Mouse (Mus musculus) CH12.LX (cell line): ENCODE results near the gene H2-Aa. TPM values are rescaled to one million over a fixed set of nuclear protein-coding genes. Genes with fewer than 3 reads are reported as not detected.
A peak's percentile ranks its signal among the peaks of the same experiment; 100 is the strongest.

ENCODE experiments used
- DNase-seq: peaks from one replicate; pipeline ENCODE4 v3.0.0-alpha.2; 2013; ENCODE audit errors: extremely low read depth
- H3K27ac ChIP-seq: 2 replicates; pipeline ENCODE4 v1.5.1; 2012; ENCODE audit warnings: low read depth, mild to moderate bottlenecking, control low read depth, moderate library complexity; ENCODE audit not compliant: insufficient read depth
- H3K27me3 ChIP-seq: replicated peaks from 2 replicates; pipeline ENCODE3; 2012; ENCODE audit warnings: inconsistent platforms
- H3K36me3 ChIP-seq, 2 experiments: replicated peaks in 1 of 2; 2 replicates each; pipeline versions ENCODE3 to v1.6.1; 2012; ENCODE audit warnings: inconsistent platforms in 1 of 2, low read length in 1 of 2, mild to moderate bottlenecking in 1 of 2, mixed read lengths in 1 of 2, moderate library complexity in 1 of 2; ENCODE audit not compliant: control insufficient read depth in 1 of 2, insufficient read depth in 1 of 2
- H3K4me1 ChIP-seq, 2 experiments: 2 replicates each; pipeline ENCODE4 v1.6.1; 2012; ENCODE audit warnings: inconsistent platforms in 1 of 2, moderate library complexity in 1 of 2; ENCODE audit not compliant: insufficient read depth in 2 of 2, control insufficient read depth in 1 of 2
- H3K4me2 ChIP-seq: 2 replicates; pipeline ENCODE4 v1.6.1; 2012; ENCODE audit warnings: low read depth, mild to moderate bottlenecking, control low read depth; ENCODE audit not compliant: poor library complexity, insufficient read depth, severe bottlenecking
- H3K4me3 ChIP-seq, 3 experiments: fragments of 150-350 bp in 1 of 3; sonication (generic) in 1 of 3; replicated peaks in 1 of 3; 2 replicates each; pipeline versions ENCODE3 to v1.5.1; 2011 to 2012; ENCODE audit warnings: low read depth in 2 of 3, low read length in 2 of 3, mild to moderate bottlenecking in 2 of 3, moderate library complexity in 2 of 3, control low read depth in 1 of 3, improper control_type of control experiment in 1 of 3, inconsistent platforms in 1 of 3, mixed read lengths in 1 of 3; ENCODE audit not compliant: poor library complexity in 1 of 3
- H3K79me2 ChIP-seq: replicated peaks from 2 replicates; pipeline ENCODE4 v1.6.1; 2012; ENCODE audit warnings: mild to moderate bottlenecking, moderate library complexity; ENCODE audit not compliant: control insufficient read depth, poor library complexity, insufficient read depth, severe bottlenecking; ENCODE audit errors: extremely low read depth
- H3K9ac ChIP-seq: 2 replicates; pipeline ENCODE4 v1.6.1; 2012; ENCODE audit warnings: low read depth, mild to moderate bottlenecking, control low read depth, moderate library complexity; ENCODE audit not compliant: insufficient read depth
- H3K9me3 ChIP-seq: replicated peaks from 2 replicates; pipeline ENCODE3; 2012; ENCODE audit warnings: low read length, inconsistent platforms, mixed read lengths
- BHLHE40 ChIP-seq: IDR thresholded peaks from 2 replicates; pipeline ENCODE4 v1.6.1; 2011; ENCODE audit warnings: mild to moderate bottlenecking, low read depth, low read length, improper control_type of control experiment
- CHD1 ChIP-seq: IDR thresholded peaks from 2 replicates; pipeline ENCODE4 v1.6.1; 2012; ENCODE audit warnings: low read depth, low read length, improper control_type of control experiment, inconsistent platforms
- CHD2 ChIP-seq: IDR thresholded peaks from 2 replicates; pipeline ENCODE4 v1.6.1; 2011; ENCODE audit warnings: low read length, improper control_type of control experiment
- CTCF ChIP-seq, 2 experiments: IDR thresholded peaks in 1 of 2; conservative IDR thresholded peaks in 1 of 2; 2 replicates each; pipeline ENCODE4 v1.5.1; 2011 to 2012; ENCODE audit warnings: low read depth in 2 of 2, low read length in 2 of 2, improper control_type of control experiment in 1 of 2, inconsistent platforms in 1 of 2, mild to moderate bottlenecking in 1 of 2, moderate library complexity in 1 of 2
- ELF1 ChIP-seq: IDR thresholded peaks from 2 replicates; pipeline ENCODE4 v1.6.1; 2014; ENCODE audit warnings: low read depth, mild to moderate bottlenecking, inconsistent platforms, low read length, improper control_type of control experiment
- EP300 ChIP-seq: IDR thresholded peaks from 2 replicates; pipeline ENCODE4 v1.6.1; 2011; ENCODE audit warnings: low read length, improper control_type of control experiment
- ETS1 ChIP-seq: conservative IDR thresholded peaks from 2 replicates; pipeline ENCODE4 v1.6.1; 2012; ENCODE audit warnings: low read depth, mild to moderate bottlenecking, inconsistent platforms, low read length, improper control_type of control experiment, moderate library complexity
- HCFC1 ChIP-seq: IDR thresholded peaks from 2 replicates; pipeline ENCODE4 v1.6.1; 2012; ENCODE audit warnings: low read depth, mild to moderate bottlenecking, inconsistent platforms, low read length, improper control_type of control experiment
- IRF4 ChIP-seq: IDR thresholded peaks from 2 replicates; pipeline ENCODE4 v1.6.1; 2014; ENCODE audit warnings: low read depth, mild to moderate bottlenecking, inconsistent platforms, low read length, improper control_type of control experiment
- JUND ChIP-seq: conservative IDR thresholded peaks from 2 replicates; pipeline ENCODE4 v1.6.1; 2011; ENCODE audit warnings: low read depth, low read length, improper control_type of control experiment
- KAT2A ChIP-seq: IDR thresholded peaks from 2 replicates; pipeline ENCODE4 v1.6.1; 2012; ENCODE audit warnings: low read length, improper control_type of control experiment, inconsistent platforms; ENCODE audit not compliant: insufficient replicate concordance
- MAFK ChIP-seq: IDR thresholded peaks from 2 replicates; pipeline ENCODE4 v1.6.1; 2011; ENCODE audit warnings: low read length, improper control_type of control experiment; ENCODE audit not compliant: insufficient replicate concordance
- MAX ChIP-seq: IDR thresholded peaks from 2 replicates; pipeline ENCODE4 v1.6.1; 2011; ENCODE audit warnings: low read length, improper control_type of control experiment
- MAZ ChIP-seq: IDR thresholded peaks from 2 replicates; pipeline ENCODE4 v1.6.1; 2012; ENCODE audit warnings: low read depth, mild to moderate bottlenecking, inconsistent platforms, low read length, improper control_type of control experiment, moderate library complexity
- MEF2A ChIP-seq: IDR thresholded peaks from 2 replicates; pipeline ENCODE4 v1.6.1; 2014; ENCODE audit warnings: low read depth, mild to moderate bottlenecking, inconsistent platforms, low read length, improper control_type of control experiment, borderline replicate concordance
- MXI1 ChIP-seq: IDR thresholded peaks from 2 replicates; pipeline ENCODE4 v1.6.1; 2011; ENCODE audit warnings: mild to moderate bottlenecking, low read depth, low read length, improper control_type of control experiment
- MYC ChIP-seq: IDR thresholded peaks from 2 replicates; pipeline ENCODE4 v1.6.1; 2011; ENCODE audit warnings: low read depth, mild to moderate bottlenecking, improper control_type of control experiment, low read length
- NELFE ChIP-seq: IDR thresholded peaks from 2 replicates; pipeline ENCODE4 v1.6.1; 2011; ENCODE audit warnings: low read depth, low read length, improper control_type of control experiment
- NRF1 ChIP-seq: IDR thresholded peaks from 2 replicates; pipeline ENCODE4 v1.6.1; 2014; ENCODE audit warnings: low read depth, mild to moderate bottlenecking, inconsistent platforms, low read length, improper control_type of control experiment, moderate library complexity
- POLR2A ChIP-seq: IDR thresholded peaks from 2 replicates; pipeline ENCODE4 v1.6.1; 2011; ENCODE audit warnings: low read depth, mild to moderate bottlenecking, improper control_type of control experiment, low read length
- POLR2AphosphoS2 ChIP-seq: IDR thresholded peaks from 2 replicates; pipeline ENCODE4 v1.6.1; 2011; ENCODE audit warnings: low read depth, low read length, improper control_type of control experiment
- RAD21 ChIP-seq: IDR thresholded peaks from 2 replicates; pipeline ENCODE4 v1.6.1; 2011; ENCODE audit warnings: low read depth, mild to moderate bottlenecking, low read length, improper control_type of control experiment, moderate library complexity
- SIN3A ChIP-seq: IDR thresholded peaks from 2 replicates; pipeline ENCODE4 v1.6.1; 2012; ENCODE audit warnings: low read length, improper control_type of control experiment, inconsistent platforms
- SMC3 ChIP-seq: IDR thresholded peaks from 2 replicates; pipeline ENCODE4 v1.6.1; 2011; ENCODE audit warnings: low read depth, low read length, improper control_type of control experiment
- TBP ChIP-seq: conservative IDR thresholded peaks from 2 replicates; pipeline ENCODE4 v1.6.1; 2011; ENCODE audit warnings: low read depth, low read length, improper control_type of control experiment
- TCF12 ChIP-seq: IDR thresholded peaks from 2 replicates; pipeline ENCODE4 v1.6.1; 2014; ENCODE audit warnings: low read depth, mild to moderate bottlenecking, inconsistent platforms, low read length, improper control_type of control experiment
- UBTF ChIP-seq: IDR thresholded peaks from 2 replicates; pipeline ENCODE4 v1.6.1; 2012; ENCODE audit warnings: low read depth, mild to moderate bottlenecking, inconsistent platforms, low read length, improper control_type of control experiment, moderate library complexity
- USF1 ChIP-seq: IDR thresholded peaks from 2 replicates; pipeline ENCODE4 v1.6.1; 2014; ENCODE audit warnings: low read depth, mild to moderate bottlenecking, inconsistent platforms, low read length, improper control_type of control experiment
- ZC3H11A ChIP-seq: IDR thresholded peaks from 2 replicates; pipeline ENCODE4 v1.6.1; 2012; ENCODE audit warnings: low read depth, mild to moderate bottlenecking, inconsistent platforms, low read length, improper control_type of control experiment
- ZKSCAN1 ChIP-seq: IDR thresholded peaks from 2 replicates; pipeline ENCODE4 v1.6.1; 2012; ENCODE audit warnings: low read depth, inconsistent platforms, low read length, improper control_type of control experiment, borderline replicate concordance
- ZMIZ1 ChIP-seq: IDR thresholded peaks from 2 replicates; pipeline ENCODE4 v1.6.1; 2012; ENCODE audit warnings: low read depth, mild to moderate bottlenecking, inconsistent platforms, low read length, improper control_type of control experiment
- ZNF384 ChIP-seq: IDR thresholded peaks from 2 replicates; pipeline ENCODE4 v1.6.1; 2012; ENCODE audit warnings: low read depth, low read length, improper control_type of control experiment, inconsistent platforms
- dilution Hi-C: fragments of 300-500 bp; cut with MboI; formaldehyde crosslinking; loops from 2 replicates; pipeline ENCODE4 v1.14.3; 2020; ENCODE audit warnings: low sequenced_read_pairs; ENCODE audit not compliant: extremely low pct_unique_long_range_greater_than_20kb, extremely low pct_ligation_motif_present
- in situ Hi-C: fragments of 300-500 bp; cut with MboI; formaldehyde crosslinking; loops from 3 replicates; pipeline ENCODE4 v1.14.3; 2019; ENCODE audit warnings: low sequenced_read_pairs, low pct_ligation_motif_present, low pct_unique_long_range_greater_than_20kb, mixed read lengths
- polyA plus RNA-seq: library from polyadenylated mRNA; unstranded; fragments of >175 nt; gene quantifications from 2 replicates; pipeline ENCODE4 v1.2.1, GENCODE M21; 2012; ENCODE audit warnings: low read depth; ENCODE audit not compliant: insufficient read length
- total RNA-seq, 2 experiments: library from RNA; depleted of rRNA; stranded (reverse); fragments of 300-350 nt in 1 of 2; fragments of >200 nt in 1 of 2; gene quantifications; 2 replicates each; pipeline ENCODE4 v1.2.3; 2012 to 2014

The H2-Aa gene
- total and polyA plus RNA-seq, 3 experiments: 385 to 958 (median 488) TPM

- Histone ChIP-seq H3K9me3 (peaks cover 1% of the 10 kb centered on the region), H3K79me2 (peaks cover 9% of the 10 kb centered on the region; the same call in 1 of the 2 replicates), H3K9ac (peak overlapping the region; percentile 20; the same call in 1 of the 2 replicates), H3K4me1 (peaks cover 10 to 54% of the 10 kb centered on the region in 2 experiments), H3K27me3 (no peaks in the 10 kb centered on the region), H3K27ac (peak overlapping the region; percentile 53), H3K4me3 (peak overlapping the region in 1 of 3 experiments; percentile 11), H3K36me3 (peaks cover 0 to 12% of the 10 kb centered on the region in 2 experiments), H3K4me2 (peak overlapping the region; percentile 53; the same call in 1 of the 2 replicates)
- in situ Hi-C loops: no loop called here
- dilution Hi-C loops: no loop called here
- TF ChIP-seq POLR2A (peak; percentile 74), POLR2AphosphoS2 (peak; percentile 83; the same call in 1 of the 2 replicates), MAX (peak; percentile 63), BHLHE40 (peak; percentile 56; the same call in 1 of the 2 replicates), MEF2A (no peak), EP300 (no peak), IRF4 (peak; percentile 37; the same call in 1 of the 2 replicates), TBP (peak; percentile 90), CHD1 (no peak), MXI1 (0 out of 2 replicates have a peak, but pooled peaks have one; percentile 28), RAD21 (no peak), ZMIZ1 (peak; percentile 77; the same call in 1 of the 2 replicates), USF1 (no peak), ELF1 (no peak), MAZ (no peak), MAFK (no peak), NRF1 (peak; percentile 56), MYC (peak; percentile 69), UBTF (no peak), ZKSCAN1 (no peak; the same call in 1 of the 2 replicates), NELFE (peak; percentile 58; the same call in 1 of the 2 replicates), KAT2A (0 out of 2 replicates have a peak, but pooled peaks have one; percentile 39), CHD2 (peak; percentile 99), ZC3H11A (no peak), JUND (0 out of 2 replicates have a peak, but pooled peaks have one; percentile 51), CTCF (conservative IDR thresholded peaks at IDR 0.05 in 1 of 2, IDR thresholded peaks at IDR 0.05 in 1 of 2; ENCODE audit: low read depth in 2 of 2, low read length in 2 of 2) (no peak), HCFC1 (peak; percentile 46), SIN3A (peak; percentile 59; the same call in 1 of the 2 replicates), ZNF384 (no peak), SMC3 (no peak), ETS1 (peak; percentile 73; the same call in 1 of the 2 replicates), TCF12 (peak; percentile 71; the same call in 1 of the 2 replicates)
- peak; percentile 98 for DNase-seq
Measured at GRCm38 (mm10) chr17:34261502-34261901, 26.1 kb downstream of the H2-Aa start.
